In the genomic region with DNA sequence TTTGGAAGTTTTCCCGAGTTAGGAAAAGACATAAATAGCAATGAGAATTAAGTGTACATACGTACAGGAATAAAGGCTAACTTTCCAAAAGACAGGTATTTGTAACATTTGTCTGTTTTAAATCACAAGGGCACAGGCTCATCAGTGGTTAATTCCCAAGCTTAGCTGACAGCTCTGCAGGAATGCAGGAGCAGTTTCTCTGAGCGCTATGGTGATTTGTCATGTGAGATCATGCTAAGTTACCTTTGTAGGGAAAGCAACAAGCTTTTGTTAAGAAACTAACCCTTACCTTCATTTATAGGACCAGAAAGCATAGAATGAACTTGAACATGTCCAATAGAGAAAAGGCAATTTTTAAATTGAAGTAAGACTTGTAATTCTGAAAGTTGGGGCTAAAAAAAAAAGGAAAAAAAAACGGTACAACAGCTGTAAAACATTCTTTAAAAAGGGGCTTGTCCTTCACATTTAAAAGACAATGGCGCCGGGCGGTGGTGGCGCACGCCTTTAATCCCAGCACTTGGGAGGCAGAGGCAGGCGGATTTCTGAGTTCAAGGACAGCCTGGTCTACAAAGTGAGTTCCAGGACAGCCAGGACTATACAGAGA, we compare ENCODE assay signal across 20 mouse cellular contexts. TPM values are rescaled to one million over a fixed set of nuclear protein-coding genes. Genes with fewer than 3 reads are reported as not detected.
"Had no signal": no experiment of that assay in that cellular context is flagged by ENCODE, and none has a peak within 500 bp of the region (broad histone marks: within the 10 kb centered on the region; RNA-seq: fewer than 3 reads in every experiment).

No protein-coding gene starts in this region.

- H3K9ac ChIP-seq: lung, embryonic 14.5 days; midbrain, embryonic 12.5 days; neural tube, embryonic 13.5 days; neural tube, embryonic 15.5 days had no signal

- H3K36me3 ChIP-seq: midbrain, embryonic 10.5 days; midbrain, embryonic 12.5 days; neural tube, embryonic 13.5 days; neural tube, embryonic 15.5 days had no signal

- H3K27me3 ChIP-seq: midbrain, embryonic 12.5 days; neural tube, embryonic 13.5 days; neural tube, embryonic 15.5 days had no signal

- H3K9me3 ChIP-seq: midbrain, embryonic 12.5 days; neural tube, embryonic 15.5 days had no signal

- H3K4me3 ChIP-seq: midbrain, embryonic 10.5 days; midbrain, embryonic 12.5 days; myocyte; neural tube, embryonic 13.5 days; neural tube, embryonic 15.5 days had no signal

- DNase-seq: lung, adult 18-20 months; lung, embryonic 14.5 days; lung, postnatal 10 days; lung, postnatal 4 days; midbrain, embryonic 14.5 days; retina, postnatal 1 day; right cerebral cortex, adult 18-20 months; right cerebral cortex, postnatal 25 days; right cerebral cortex, postnatal 4 days; spleen, adult 18-20 months; thymus, adult 18-20 months; thymus, postnatal 14 days; thymus, postnatal 36 days had no signal

- H3K27ac ChIP-seq: midbrain, embryonic 10.5 days; midbrain, embryonic 12.5 days; neural tube, embryonic 13.5 days; neural tube, embryonic 15.5 days had no signal

RNA-seq across cellular contexts. Expression of a gene that starts 13.6 kb away (rescaled TPM):
- total RNA-seq: megakaryocyte-erythroid progenitor cell, adult 5-6 weeks had no signal
- polyA plus RNA-seq: small intestine, adult 2 months had no signal
